Mouse (Mus musculus): ENCODE results near the gene Paqr8. TPM values are rescaled to one million over a fixed set of nuclear protein-coding genes. Genes with fewer than 3 reads are reported as not detected.
A peak's percentile ranks its signal among the peaks of the same experiment; 100 is the strongest.
"Not testable (repeated sequence)": the region's sequence is repeated elsewhere in the genome, so short reads cannot be mapped to it uniquely, and the experiment has no call there.

Paqr8 gene
- polyA plus RNA-seq, 1 experiment from 2014 or later = 9.3 TPM

DNA sequence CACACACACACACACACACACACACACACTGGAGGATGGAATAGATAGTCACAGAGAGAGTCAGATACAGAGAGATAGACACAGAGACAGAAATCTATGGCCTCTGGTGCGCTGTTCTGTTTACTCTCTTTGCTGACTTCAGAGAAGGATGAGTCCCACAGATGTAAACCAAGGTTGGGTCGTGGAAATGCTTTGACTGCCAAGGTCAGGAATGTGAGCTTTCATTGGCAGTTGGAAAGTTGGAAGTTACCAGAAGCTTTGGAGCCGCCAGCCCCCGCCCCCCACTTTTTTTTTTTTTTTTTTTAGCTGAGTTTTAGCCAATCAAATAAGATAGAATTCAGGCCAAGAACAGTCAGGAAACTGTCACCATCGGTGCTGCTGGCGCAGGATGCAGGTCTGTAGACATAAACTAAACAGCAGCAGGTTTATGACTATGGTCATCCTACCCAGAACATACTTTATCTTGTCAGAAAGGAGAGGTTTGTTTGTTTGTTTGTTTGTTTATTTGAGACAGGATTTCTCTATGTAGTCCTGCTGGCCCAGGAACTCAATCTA lies 27.2 kb downstream of the Paqr8 start:
- no peak overlapping the region for H3K4me2 ChIP-seq (ENCODE audit: low read depth, low read length, severe bottlenecking)
- no peaks in the 10 kb centered on the region for H3K27me3 ChIP-seq (ENCODE audit: control insufficient read depth, insufficient read depth, low read length)
- H3K4me3 ChIP-seq (ENCODE audit: low read depth, low read length) = no peak overlapping the region
- H3K9me3 ChIP-seq (ENCODE audit: control insufficient read depth, low read length) = no peaks in the 10 kb centered on the region
- H3K36me3 ChIP-seq (ENCODE audit: control insufficient read depth, insufficient read depth, low read length) = no peaks in the 10 kb centered on the region
- no peaks in the 10 kb centered on the region for H3K4me1 ChIP-seq (replicated peaks; ENCODE audit: control insufficient read depth, insufficient read depth, low read length)
- ATAC-seq (replicated peaks; ENCODE audit: low FRiP score) = no peak
- DNase-seq (ENCODE audit: low spot score) = no peak
- H3K9ac ChIP-seq (ENCODE audit: low read length) = no peak overlapping the region
- 88% methylated on average over 6 of the region's 6 CpGs for whole genome bisulfite sequencing
- no peak overlapping the region for H3K27ac ChIP-seq (ENCODE audit: low read depth, low read length)

DNA sequence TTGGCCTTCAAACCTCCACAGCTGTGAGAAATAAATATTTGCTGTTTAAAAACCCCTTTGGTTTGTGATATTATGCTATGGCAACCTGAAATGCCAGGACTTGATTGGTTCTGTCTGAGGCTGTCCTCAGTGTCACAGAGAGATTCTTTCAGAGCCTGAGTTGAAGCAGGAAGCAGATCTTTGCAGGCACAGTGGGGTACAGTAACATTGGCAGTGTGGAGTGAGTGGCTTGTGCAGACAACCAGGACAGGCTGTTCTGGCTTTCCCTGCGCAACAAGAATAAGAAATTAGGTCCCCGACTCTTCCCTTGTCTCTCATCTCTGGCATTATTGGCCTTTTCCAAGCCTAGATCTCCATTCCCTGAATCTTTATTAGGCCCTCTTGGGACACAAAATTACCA lies 29.3 kb downstream of the Paqr8 start:
- no peak for ATAC-seq (replicated peaks; ENCODE audit: low FRiP score)
- Histone ChIP-seq H3K4me1 (replicated peaks; ENCODE audit: control insufficient read depth, insufficient read depth, low read length) (no peaks in the 10 kb centered on the region), H3K27ac (ENCODE audit: low read depth, low read length) (no peak overlapping the region), H3K4me2 (ENCODE audit: low read depth, low read length, severe bottlenecking) (no peak overlapping the region), H3K36me3 (ENCODE audit: control insufficient read depth, insufficient read depth, low read length) (no peaks in the 10 kb centered on the region), H3K4me3 (ENCODE audit: low read depth, low read length) (no peak overlapping the region), H3K9me3 (ENCODE audit: control insufficient read depth, low read length) (no peaks in the 10 kb centered on the region), H3K9ac (ENCODE audit: low read length) (no peak overlapping the region), H3K27me3 (ENCODE audit: control insufficient read depth, insufficient read depth, low read length) (no peaks in the 10 kb centered on the region)
- 98% methylated on average over 2 of the region's 2 CpGs for WGBS
- DNase-seq (ENCODE audit: low spot score) = no peak

DNA sequence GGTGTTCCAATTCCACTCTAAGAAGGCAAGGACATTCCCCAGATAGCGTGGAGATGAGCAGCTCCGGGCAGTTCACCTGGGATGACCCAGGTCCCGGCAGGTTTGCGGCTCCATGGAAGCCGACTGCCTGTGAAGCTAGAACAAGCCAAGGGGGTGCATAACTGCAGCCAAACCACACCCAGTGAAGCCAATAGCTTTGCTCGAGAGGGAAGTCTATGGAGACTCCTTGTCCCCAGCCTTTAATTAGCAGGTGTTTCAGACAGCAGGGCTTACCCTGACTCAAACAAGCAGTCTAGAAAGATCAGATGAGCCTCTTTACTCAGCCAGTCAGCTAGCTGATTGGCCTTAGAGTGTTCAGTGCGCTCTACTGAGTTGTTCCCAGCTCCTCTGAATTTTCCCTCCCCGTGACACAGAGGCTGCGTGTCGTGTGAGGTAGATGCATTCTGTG lies 30.7 kb downstream of the Paqr8 start:
- no peak for ATAC-seq (replicated peaks; ENCODE audit: low FRiP score)
- 75% methylated on average over 10 of the region's 10 CpGs for WGBS
- no peak overlapping the region for H3K4me2 ChIP-seq (ENCODE audit: low read depth, low read length, severe bottlenecking)

DNA sequence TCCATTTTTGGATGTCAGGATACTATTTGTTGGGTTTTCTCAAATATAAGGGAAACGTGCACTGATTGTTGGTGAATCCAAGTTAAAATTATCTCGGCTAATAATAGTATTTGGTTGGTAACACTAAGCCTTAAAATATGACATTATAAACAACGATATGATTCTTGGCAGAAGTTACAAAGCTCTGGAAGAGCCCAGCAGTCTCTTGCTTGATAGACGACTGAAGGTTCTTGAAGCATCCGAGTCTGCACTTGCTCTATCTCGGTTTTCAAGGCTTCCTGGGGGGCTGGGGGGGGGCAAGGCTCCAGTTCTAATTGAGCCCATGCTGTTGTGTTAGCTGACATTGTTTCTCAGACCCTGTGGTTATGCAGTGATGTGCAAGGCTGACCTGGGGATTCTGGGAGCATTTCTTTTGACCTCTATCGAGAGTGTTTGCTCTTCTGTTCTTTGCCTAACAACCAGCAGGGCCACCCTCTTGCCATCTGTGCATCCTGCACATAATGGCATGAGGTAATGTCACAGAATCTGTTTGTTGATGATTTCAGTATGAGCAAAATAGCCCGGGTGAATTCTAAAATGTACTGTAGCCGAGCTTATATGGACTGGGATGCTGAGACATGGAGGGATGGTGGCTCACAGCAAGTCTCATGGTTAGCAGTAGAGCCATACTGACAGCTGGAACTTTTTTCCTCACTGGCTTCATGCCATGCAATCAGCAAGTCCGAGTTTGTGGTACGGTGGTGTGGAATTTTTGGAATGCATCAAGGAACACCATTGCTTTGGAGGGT lies 32.4 kb downstream of the Paqr8 start:
- no peaks in the 10 kb centered on the region for H3K9me3 ChIP-seq (ENCODE audit: control insufficient read depth, low read length)
- no peaks in the 10 kb centered on the region for H3K27me3 ChIP-seq (ENCODE audit: control insufficient read depth, insufficient read depth, low read length)
- no peak overlapping the region for H3K4me2 ChIP-seq (ENCODE audit: low read depth, low read length, severe bottlenecking)
- no peak for DNase-seq (ENCODE audit: low spot score)
- H3K9ac ChIP-seq (ENCODE audit: low read length) = no peak overlapping the region
- ATAC-seq (replicated peaks; ENCODE audit: low FRiP score) = no peak
- WGBS = 68% methylated on average over 11 of the region's 11 CpGs
- no peaks in the 10 kb centered on the region for H3K36me3 ChIP-seq (ENCODE audit: control insufficient read depth, insufficient read depth, low read length)
- no peak overlapping the region for H3K4me3 ChIP-seq (ENCODE audit: low read depth, low read length)
- H3K27ac ChIP-seq (ENCODE audit: low read depth, low read length) = no peak overlapping the region
- no peaks in the 10 kb centered on the region for H3K4me1 ChIP-seq (replicated peaks; ENCODE audit: control insufficient read depth, insufficient read depth, low read length)

More for the DNA sequence above, 30.7 kb downstream of the Paqr8 start:
- Histone ChIP-seq H3K27me3 (ENCODE audit: control insufficient read depth, insufficient read depth, low read length) (no peaks in the 10 kb centered on the region), H3K4me3 (ENCODE audit: low read depth, low read length) (no peak overlapping the region), H3K36me3 (ENCODE audit: control insufficient read depth, insufficient read depth, low read length) (no peaks in the 10 kb centered on the region), H3K27ac (ENCODE audit: low read depth, low read length) (no peak overlapping the region), H3K9ac (ENCODE audit: low read length) (no peak overlapping the region), H3K9me3 (ENCODE audit: control insufficient read depth, low read length) (no peaks in the 10 kb centered on the region), H3K4me1 (replicated peaks; ENCODE audit: control insufficient read depth, insufficient read depth, low read length) (no peaks in the 10 kb centered on the region)
- no peak for DNase-seq (ENCODE audit: low spot score)

DNA sequence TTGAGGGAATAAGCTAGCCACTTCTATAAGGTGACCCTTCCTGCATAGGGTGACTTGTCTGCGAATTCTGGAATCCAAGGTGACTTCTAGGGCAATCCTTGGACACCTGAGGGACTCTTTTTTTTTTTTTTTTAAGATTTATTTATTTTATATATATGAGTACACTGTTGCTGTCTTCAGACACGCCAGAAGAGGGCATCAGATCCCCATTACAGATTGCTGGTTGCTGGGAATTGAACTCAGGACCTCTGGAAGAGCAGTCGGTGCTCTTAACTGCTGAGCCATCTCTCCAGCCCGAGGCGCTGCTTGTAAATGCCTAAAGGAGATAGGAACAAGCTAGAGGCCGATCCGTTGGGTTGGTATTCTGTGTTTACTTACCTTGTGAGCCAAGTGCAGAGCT lies 34.9 kb downstream of the Paqr8 start:
- not testable (repeated sequence) for H3K27me3 ChIP-seq (ENCODE audit: control insufficient read depth, insufficient read depth, low read length); H3K4me2 ChIP-seq (ENCODE audit: low read depth, low read length, severe bottlenecking); H3K27ac ChIP-seq (ENCODE audit: low read depth, low read length); H3K4me3 ChIP-seq (ENCODE audit: low read depth, low read length); H3K36me3 ChIP-seq (ENCODE audit: control insufficient read depth, insufficient read depth, low read length); H3K9ac ChIP-seq (ENCODE audit: low read length); ATAC-seq (replicated peaks; ENCODE audit: low FRiP score); H3K4me1 ChIP-seq (replicated peaks; ENCODE audit: control insufficient read depth, insufficient read depth, low read length); H3K9me3 ChIP-seq (ENCODE audit: control insufficient read depth, low read length); DNase-seq (ENCODE audit: low spot score)
- 84% methylated on average over 7 of the region's 7 CpGs for WGBS

DNA sequence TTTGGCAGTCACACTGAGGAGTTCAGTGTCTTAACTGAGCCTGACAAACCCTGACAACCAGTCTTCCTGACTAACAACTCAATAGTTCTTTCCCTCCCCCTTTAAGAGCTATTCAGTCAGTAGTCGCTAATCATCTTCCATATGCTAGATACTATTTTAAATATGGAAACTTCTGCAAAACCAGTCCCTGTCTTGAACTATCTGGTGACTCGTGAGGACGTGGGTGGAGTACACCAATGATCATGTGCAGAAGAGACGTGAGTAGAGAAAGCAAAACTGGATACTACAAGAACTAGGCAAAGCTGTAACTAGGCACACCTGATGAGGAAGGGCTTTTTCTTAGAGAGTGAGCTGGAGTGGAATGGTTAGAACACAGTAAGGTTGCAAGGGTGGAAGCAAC lies 35.5 kb downstream of the Paqr8 start:
- Histone ChIP-seq H3K4me1 (replicated peaks; ENCODE audit: control insufficient read depth, insufficient read depth, low read length) (no peaks in the 10 kb centered on the region), H3K27me3 (ENCODE audit: control insufficient read depth, insufficient read depth, low read length) (no peaks in the 10 kb centered on the region), H3K4me2 (ENCODE audit: low read depth, low read length, severe bottlenecking) (no peak overlapping the region), H3K36me3 (ENCODE audit: control insufficient read depth, insufficient read depth, low read length) (no peaks in the 10 kb centered on the region), H3K4me3 (ENCODE audit: low read depth, low read length) (no peak overlapping the region), H3K27ac (ENCODE audit: low read depth, low read length) (no peak overlapping the region), H3K9me3 (ENCODE audit: control insufficient read depth, low read length) (no peaks in the 10 kb centered on the region), H3K9ac (ENCODE audit: low read length) (no peak overlapping the region)
- 94% methylated on average over 4 of the region's 4 CpGs for WGBS
- DNase-seq (ENCODE audit: low spot score) (no peak), ATAC-seq (replicated peaks; ENCODE audit: low FRiP score) (no peak)

DNA sequence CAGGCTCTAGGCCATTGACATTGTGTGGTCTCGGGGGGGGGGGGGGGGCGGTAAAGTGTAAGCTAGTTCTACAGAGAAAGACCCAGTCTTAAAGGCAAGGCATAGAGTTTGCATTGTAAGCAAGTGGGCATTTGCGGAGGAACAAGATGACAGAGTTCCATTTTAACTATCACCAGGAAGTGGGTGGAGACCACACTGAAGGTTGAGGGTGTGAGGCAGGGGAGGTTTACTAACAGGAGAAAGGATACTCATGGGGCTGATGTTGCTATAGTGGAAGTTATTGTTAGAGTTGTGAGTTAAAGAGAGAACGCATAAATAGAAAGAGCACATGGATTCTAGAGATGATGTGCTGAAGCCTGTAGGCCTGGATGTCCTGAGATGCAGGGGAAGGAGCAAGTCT lies 36.0 kb downstream of the Paqr8 start:
- WGBS = 93% methylated on average over 4 of the region's 4 CpGs
- Histone ChIP-seq H3K9me3 (ENCODE audit: control insufficient read depth, low read length) (no peaks in the 10 kb centered on the region), H3K4me3 (ENCODE audit: low read depth, low read length) (no peak overlapping the region), H3K4me1 (replicated peaks; ENCODE audit: control insufficient read depth, insufficient read depth, low read length) (no peaks in the 10 kb centered on the region), H3K9ac (ENCODE audit: low read length) (no peak overlapping the region), H3K27ac (ENCODE audit: low read depth, low read length) (no peak overlapping the region), H3K27me3 (ENCODE audit: control insufficient read depth, insufficient read depth, low read length) (no peaks in the 10 kb centered on the region), H3K36me3 (ENCODE audit: control insufficient read depth, insufficient read depth, low read length) (no peaks in the 10 kb centered on the region), H3K4me2 (ENCODE audit: low read depth, low read length, severe bottlenecking) (no peak overlapping the region)
- ATAC-seq (replicated peaks; ENCODE audit: low FRiP score) = no peak
- DNase-seq (ENCODE audit: low spot score) = no peak

DNA sequence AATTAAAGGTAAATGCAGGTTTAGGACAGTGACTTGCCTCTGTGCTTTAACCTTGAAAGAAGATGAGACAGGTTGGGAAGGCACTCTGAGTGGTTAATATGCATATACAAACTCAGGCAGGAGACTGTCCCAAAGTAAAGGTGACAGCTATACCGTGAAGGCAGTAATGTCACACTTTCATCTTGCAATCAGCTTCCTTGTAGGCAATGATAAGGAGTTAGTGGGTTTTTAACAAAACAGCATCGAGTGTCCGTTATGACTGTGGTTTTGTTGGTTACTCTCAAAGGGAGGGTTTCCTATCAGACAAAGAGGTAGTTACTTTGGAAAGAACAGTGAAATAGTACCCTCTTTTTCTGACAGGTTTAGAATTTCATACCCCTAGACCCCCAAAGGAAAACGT lies 38.1 kb downstream of the Paqr8 start:
- Histone ChIP-seq H3K4me3 (ENCODE audit: low read depth, low read length) (no peak overlapping the region), H3K9ac (ENCODE audit: low read length) (no peak overlapping the region), H3K36me3 (ENCODE audit: control insufficient read depth, insufficient read depth, low read length) (no peaks in the 10 kb centered on the region), H3K27me3 (ENCODE audit: control insufficient read depth, insufficient read depth, low read length) (no peaks in the 10 kb centered on the region), H3K4me1 (replicated peaks; ENCODE audit: control insufficient read depth, insufficient read depth, low read length) (no peaks in the 10 kb centered on the region), H3K4me2 (ENCODE audit: low read depth, low read length, severe bottlenecking) (no peak overlapping the region), H3K27ac (ENCODE audit: low read depth, low read length) (no peak overlapping the region), H3K9me3 (ENCODE audit: control insufficient read depth, low read length) (no peaks in the 10 kb centered on the region)
- ATAC-seq (replicated peaks; ENCODE audit: low FRiP score) (no peak), DNase-seq (ENCODE audit: low spot score) (no peak)
- WGBS = 85% methylated on average over 4 of the region's 4 CpGs

DNA sequence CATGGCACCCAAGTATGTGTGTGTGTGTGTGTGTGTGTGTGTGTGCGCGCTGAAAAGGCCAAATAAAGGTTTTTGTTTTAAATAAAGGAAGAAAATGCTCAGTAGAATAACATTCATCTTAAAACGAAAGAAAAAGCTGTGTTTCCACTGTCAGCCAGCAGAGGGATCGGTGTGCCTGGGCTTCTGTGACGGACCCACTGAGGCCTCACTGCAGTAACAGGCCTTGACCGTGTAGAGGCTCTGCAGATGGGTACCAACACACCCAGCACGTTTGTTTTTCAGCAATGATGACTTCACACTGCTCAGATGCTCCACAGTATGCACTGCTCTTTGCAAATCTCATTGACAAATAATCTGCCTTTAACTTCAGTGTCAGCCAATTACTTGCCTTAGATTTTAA lies 43.1 kb downstream of the Paqr8 start:
- no peak overlapping the region for H3K4me2 ChIP-seq (ENCODE audit: low read depth, low read length, severe bottlenecking)
- H3K36me3 ChIP-seq (ENCODE audit: control insufficient read depth, insufficient read depth, low read length) = no peaks in the 10 kb centered on the region
- ATAC-seq (replicated peaks; ENCODE audit: low FRiP score) (peak; percentile 86), DNase-seq (ENCODE audit: low spot score) (peak; percentile 77)
- H3K4me3 ChIP-seq (ENCODE audit: low read depth, low read length) = no peak overlapping the region
- no peaks in the 10 kb centered on the region for H3K4me1 ChIP-seq (replicated peaks; ENCODE audit: control insufficient read depth, insufficient read depth, low read length)
- no peak overlapping the region for H3K9ac ChIP-seq (ENCODE audit: low read length)
- no peaks in the 10 kb centered on the region for H3K9me3 ChIP-seq (ENCODE audit: control insufficient read depth, low read length)
- no peaks in the 10 kb centered on the region for H3K27me3 ChIP-seq (ENCODE audit: control insufficient read depth, insufficient read depth, low read length)
- no peak overlapping the region for H3K27ac ChIP-seq (ENCODE audit: low read depth, low read length)
- 20% methylated on average over 7 of the region's 7 CpGs for WGBS
